Mouse (Mus musculus) left cerebral cortex, postnatal 4 days (tissue): Measurements from ENCODE around the gene Hes2. TPM values are rescaled to one million over a fixed set of nuclear protein-coding genes. Genes with fewer than 3 reads are reported as not detected.

Source experiments
- DNase-seq: peaks from one replicate; pipeline ENCODE4 v3.0.0-alpha.2; 2022
- intact Hi-C: fragments of 180-260 bp; cut with DNase I; formaldehyde crosslinking; loops from one replicate; pipeline ENCODE4 v1.15.1; 2025
- total RNA-seq, 2 experiments: library from RNA; stranded (reverse); gene quantifications; 2 replicates each; pipeline ENCODE4 v1.2.3; 2021

Hes2 gene
- total RNA-seq, 2 experiments from 2014 or later: not detected

GRCm38 (mm10) chr4:152209623-152210022 is 51.0 kb downstream of the Hes2 start:
- no peak for DNase-seq
- intact Hi-C loops: loop anchor here (5.0 kb wide), 1 partner anchor 73 kb away; no protein-coding TSS in a partner anchor

Other genes with a start within 250 kb of the Hes2 start
- 10 to 100 TPM; 74.9 to 79.2 TPM for gene Dnajc11, start 225.2 kb upstream of the Hes2 start, total RNA-seq
- 10 to 100 TPM; 29.2 to 33.0 TPM for gene Thap3, start 169.9 kb upstream of the Hes2 start, total RNA-seq
- 10 to 100 TPM; 20.6 to 21.2 TPM for gene Phf13, start 162.6 kb upstream of the Hes2 start, total RNA-seq
- gene Klhl21, start 150.1 kb upstream of the Hes2 start, total RNA-seq: 1 to 10 TPM; 6.6 to 7.1 TPM
- 10 to 100 TPM; 17.4 to 17.6 TPM for gene Zbtb48, start 131.2 kb upstream of the Hes2 start, total RNA-seq
- gene Tas1r1, start 120.3 kb upstream of the Hes2 start, total RNA-seq: under 1 TPM; 0.56 to 0.83 TPM
- 10 to 100 TPM; 32.0 to 33.1 TPM for gene Nol9, start 119.5 kb upstream of the Hes2 start, total RNA-seq
- 10 to 100 TPM; 21.2 to 25.7 TPM for gene Plekhg5, start 86.4 kb upstream of the Hes2 start, total RNA-seq
- 1 to 10 TPM; 2.3 to 2.6 TPM for gene Tnfrsf25, start 42.9 kb upstream of the Hes2 start, total RNA-seq
- under 1 TPM in 1 of 2 experiments, not detected in 1; 0.46 TPM for gene Espn, start 6.5 kb upstream of the Hes2 start, total RNA-seq
- 100 to 1,000 TPM; 349 to 380 TPM for gene Acot7, start 19.3 kb downstream of the Hes2 start, total RNA-seq
- gene Gpr153, start 115.4 kb downstream of the Hes2 start, total RNA-seq: 10 to 100 TPM; 28.6 to 31.1 TPM
- gene Hes3, start 132.8 kb downstream of the Hes2 start, total RNA-seq: under 1 TPM in 1 of 2 experiments, not detected in 1; 0.20 TPM
- gene Icmt, start 138.4 kb downstream of the Hes2 start, total RNA-seq: 10 to 100 TPM; 22.8 to 23.4 TPM
- 1 to 10 TPM; 3.0 to 3.8 TPM for gene Rnf207, start 160.1 kb downstream of the Hes2 start, total RNA-seq
- gene Rpl22, start 166.9 kb downstream of the Hes2 start, total RNA-seq: 100 to 1,000 TPM; 335 to 363 TPM
- 100 to 1,000 TPM; 185 to 191 TPM for gene Chd5, start 179.8 kb downstream of the Hes2 start, total RNA-seq